Mouse (Mus musculus): ENCODE results near the gene Parp9.

GRCm38 (mm10) chr16:35992391-35992790 lies 54.1 kb downstream of the Parp9 start:
- TF ChIP-seq CTCF (IDR thresholded peaks at IDR 0.05; ENCODE audit: borderline replicate concordance, control insufficient read depth, extremely low read depth, insufficient read depth, low read length, poor library complexity) (no peak), POLR2A (IDR thresholded peaks at IDR 0.05; ENCODE audit: control insufficient read depth, extremely low read depth, insufficient read depth, low read length, poor library complexity) (no peak)
